Mouse (Mus musculus) gastrocnemius, postnatal 14 days (tissue): Measurements from ENCODE around the gene Vdac1. TPM values are rescaled to one million over a fixed set of nuclear protein-coding genes. Genes with fewer than 3 reads are reported as not detected.
"Not testable (repeated sequence)": the region's sequence is repeated elsewhere in the genome, so short reads cannot be mapped to it uniquely, and the experiment has no call there.

ENCODE experiments used
- DNase-seq: peaks from one replicate; pipeline ENCODE4 v3.0.0; 2021; ENCODE audit warnings: mixed read lengths
- intact Hi-C: fragments of 180-260 bp; cut with DNase I; formaldehyde crosslinking; loops from one replicate; pipeline ENCODE4 v1.15.1; 2025; ENCODE audit warnings: low total_unique reads
- total RNA-seq, 2 experiments: library from RNA; stranded (reverse); gene quantifications; 2 replicates each; pipeline ENCODE4 v1.2.3; 2021

Vdac1 gene
- total RNA-seq, 2 experiments from 2014 or later, result 1,133 to 1,268 TPM

DNA sequence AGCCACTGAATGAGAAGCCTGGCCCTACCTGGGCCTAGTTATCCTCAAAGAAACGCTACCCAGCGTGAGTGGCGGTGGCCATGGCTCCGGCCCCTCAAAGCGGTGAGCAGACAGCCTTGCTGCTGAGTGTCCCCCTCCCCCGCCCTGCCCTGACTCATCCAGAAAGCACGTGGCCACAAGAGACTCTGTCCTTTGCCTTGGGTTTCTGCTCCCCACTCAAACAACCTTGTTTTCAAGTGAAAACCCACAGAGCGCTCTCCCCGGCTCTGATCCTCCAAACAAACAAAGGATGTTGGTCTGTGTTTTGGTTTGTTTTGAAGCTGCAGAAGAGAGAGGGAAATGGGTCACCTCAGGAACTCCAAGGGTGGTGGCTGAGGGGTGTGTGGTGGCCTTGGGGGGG is 19.7 kb upstream of the Vdac1 start:
- intact Hi-C loops, result loop anchor here (5.0 kb wide), 1 partner anchor 79 kb away; no protein-coding TSS in a partner anchor
- DNase-seq, result no peak

DNA sequence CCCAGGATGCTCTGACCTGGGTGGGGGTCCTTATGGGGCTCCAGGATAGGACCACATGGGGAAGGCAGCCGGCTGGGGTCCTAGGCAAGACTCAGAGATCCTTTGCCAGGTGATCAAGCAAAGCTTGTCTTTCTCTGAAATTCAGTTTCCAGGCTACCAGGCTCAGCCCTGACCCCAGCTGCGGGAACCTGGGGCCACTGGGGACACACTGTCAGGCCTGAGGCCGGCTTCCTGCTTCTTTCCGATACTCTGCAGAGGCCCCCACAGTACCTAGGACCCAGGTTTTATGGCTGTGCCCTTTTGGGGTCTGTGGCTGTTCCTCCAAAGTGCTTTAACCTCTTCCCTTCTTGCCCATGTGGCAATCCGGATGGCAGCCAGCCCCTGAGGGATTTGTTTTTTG is 19.2 kb upstream of the Vdac1 start:
- DNase-seq, result no peak
- intact Hi-C loops, result loop anchor here (5.0 kb wide), 1 partner anchor 79 kb away; no protein-coding TSS in a partner anchor

DNA sequence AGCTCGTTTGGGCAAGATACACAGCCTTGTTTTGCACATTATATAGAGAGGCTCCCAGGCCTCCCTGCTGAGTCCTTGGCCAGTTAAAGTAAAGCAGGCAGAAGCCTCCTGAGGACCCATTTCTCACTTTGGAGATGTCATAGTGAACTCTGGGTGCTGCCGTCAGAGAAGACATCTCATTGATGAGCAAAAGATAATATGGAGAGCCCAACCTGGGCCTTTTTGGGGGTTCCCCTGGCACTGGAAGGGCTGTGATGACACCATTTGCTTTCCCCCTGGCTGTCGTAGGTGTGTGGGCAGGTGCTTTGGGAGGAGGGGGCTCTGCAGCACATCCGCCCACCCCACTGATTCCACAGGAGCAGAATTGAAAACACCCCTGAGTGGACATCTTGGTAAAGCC is 18.4 kb upstream of the Vdac1 start:
- intact Hi-C loops, result loop anchor here (2.0 to 5.0 kb wide), 2 partner anchors 43 to 80 kb away; no protein-coding TSS in a partner anchor
- DNase-seq, result no peak

DNA sequence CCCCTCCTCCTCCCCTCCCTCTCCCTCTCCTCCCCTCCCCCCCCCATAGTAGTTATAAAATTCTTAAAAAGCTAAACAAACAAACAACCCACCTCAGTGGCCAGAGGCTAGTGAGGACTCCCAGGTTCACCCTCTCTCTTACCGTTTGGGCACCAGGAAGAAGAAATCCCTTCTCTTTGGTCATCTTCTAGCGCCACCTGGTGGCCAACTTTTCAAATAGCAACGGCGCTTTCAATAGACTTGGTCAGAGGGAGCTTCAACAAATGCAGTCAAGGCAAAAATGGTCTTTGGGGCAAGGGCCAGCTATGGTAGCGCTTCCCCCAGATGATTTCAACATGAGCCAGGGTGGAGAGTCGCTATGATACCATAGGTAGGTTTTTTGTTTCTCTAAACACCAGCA is 17.5 kb upstream of the Vdac1 start:
- peak; percentile 78 for DNase-seq
- intact Hi-C loops, result loop anchor here (2.0 to 5.0 kb wide), 2 partner anchors 44 to 81 kb away; no protein-coding TSS in a partner anchor

DNA sequence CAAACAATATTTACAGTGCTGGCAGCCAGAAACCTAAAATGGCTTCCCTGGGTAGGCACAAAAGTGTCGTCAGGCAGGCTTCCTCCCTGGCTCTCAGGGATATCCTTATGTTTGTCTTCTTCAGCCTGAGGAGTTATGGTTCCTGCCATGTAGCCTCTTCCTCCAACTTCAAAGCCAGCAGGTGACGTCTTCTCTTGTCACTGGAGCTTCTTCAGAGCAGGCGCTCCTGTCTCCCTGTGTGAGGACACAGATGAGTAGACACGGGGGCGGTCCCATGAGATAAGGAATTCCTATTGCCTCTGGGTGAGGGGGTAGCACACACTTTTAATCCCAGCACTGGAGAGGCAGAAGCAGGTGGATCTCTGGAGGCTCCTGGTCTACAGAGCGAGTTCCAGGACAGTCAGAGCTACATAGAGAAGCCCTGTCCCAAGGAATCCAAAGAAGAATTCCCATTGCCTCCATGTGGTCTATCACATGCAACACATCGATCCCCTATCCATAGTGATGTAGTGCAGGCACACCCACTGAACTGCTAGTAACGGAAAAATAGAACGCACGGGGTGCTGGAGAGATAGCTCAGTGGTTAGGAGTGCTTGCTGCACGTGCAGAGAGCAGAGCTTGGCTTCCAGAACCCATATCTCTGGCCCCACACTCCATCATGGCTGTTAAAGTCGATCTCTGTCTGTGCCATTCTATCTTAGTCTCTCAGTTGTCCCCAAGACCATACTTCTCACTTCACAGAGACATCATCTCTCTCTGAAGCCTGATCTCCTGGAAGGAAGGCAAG is 15.5 kb upstream of the Vdac1 start:
- intact Hi-C loops, result loop anchor here (5.0 kb wide), 1 partner anchor 83 kb away; no protein-coding TSS in a partner anchor
- DNase-seq, result no peak

DNA sequence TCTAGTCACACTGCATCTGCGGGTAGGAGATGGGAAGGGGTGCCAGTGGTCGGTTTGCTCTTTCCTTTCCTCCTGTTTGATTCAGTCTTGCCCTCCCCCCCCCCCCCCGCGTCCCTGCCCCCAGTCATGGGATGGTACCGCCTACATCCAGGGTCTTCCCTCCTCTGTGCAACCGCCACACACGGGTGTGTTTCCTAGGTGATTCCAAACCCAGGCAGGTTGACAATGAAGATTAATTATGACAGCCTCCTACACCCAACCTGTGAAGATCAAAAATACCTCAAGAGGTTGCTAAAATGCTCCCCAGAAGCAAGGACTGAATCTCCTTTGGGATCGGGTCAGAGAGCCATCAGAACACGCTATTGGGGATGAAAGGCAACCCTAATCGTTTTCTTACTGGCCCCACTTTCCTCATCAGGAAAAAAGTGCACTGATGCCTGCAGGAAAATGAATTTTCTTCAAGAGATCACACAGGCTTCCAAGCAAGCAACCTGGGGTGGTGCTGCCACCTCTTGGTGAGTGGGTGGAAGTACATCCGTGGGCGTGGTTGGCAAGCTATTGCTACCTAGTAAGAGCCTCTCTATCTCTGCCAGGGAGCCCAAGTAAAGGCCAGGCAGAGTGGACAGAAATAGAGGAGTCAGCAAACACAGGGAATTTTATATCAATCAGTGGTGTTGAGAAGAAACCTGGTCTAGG is 14.6 kb upstream of the Vdac1 start:
- intact Hi-C loops, result no loop called here
- DNase-seq, result peak; percentile 79

DNA sequence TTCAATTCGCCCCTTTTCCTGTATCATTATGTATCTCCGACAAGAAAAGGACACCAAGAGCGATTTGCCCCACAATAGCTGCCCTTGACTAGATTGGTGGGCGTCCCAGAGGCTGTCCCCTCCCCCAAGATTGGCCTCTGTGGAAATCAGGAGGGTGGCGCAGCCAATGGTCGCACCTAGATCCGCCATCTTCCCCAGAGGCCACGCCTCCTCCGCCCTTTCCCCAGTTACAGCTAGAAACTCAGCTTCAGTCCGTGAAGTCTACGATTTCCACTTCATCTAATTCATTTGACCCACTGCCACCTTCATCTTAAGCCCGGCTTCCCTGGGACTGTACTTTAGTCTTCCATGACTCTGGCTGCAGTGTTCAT is 14.0 kb upstream of the Vdac1 start:
- DNase-seq, result no peak
- intact Hi-C loops, result no loop called here

DNA sequence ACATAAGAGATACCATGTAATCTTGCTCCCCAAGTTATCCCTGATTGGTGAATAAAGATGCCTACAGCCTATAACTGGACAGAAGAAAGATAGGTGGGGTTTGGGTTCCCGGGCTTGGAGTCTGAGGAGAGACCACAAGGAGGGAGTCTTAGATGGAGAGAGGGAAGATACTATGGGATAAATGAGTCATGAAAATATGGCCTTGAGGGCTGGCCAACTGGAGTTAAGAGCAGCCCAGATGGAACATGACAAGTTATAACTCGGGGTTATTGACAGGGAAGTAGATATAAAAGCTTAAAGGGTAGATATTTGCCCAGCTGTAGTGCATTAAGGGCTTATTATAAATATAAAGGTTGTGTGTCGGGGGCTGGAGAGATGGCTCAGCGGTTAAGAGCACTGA is 12.5 kb upstream of the Vdac1 start:
- intact Hi-C loops, result no loop called here
- no peak for DNase-seq

DNA sequence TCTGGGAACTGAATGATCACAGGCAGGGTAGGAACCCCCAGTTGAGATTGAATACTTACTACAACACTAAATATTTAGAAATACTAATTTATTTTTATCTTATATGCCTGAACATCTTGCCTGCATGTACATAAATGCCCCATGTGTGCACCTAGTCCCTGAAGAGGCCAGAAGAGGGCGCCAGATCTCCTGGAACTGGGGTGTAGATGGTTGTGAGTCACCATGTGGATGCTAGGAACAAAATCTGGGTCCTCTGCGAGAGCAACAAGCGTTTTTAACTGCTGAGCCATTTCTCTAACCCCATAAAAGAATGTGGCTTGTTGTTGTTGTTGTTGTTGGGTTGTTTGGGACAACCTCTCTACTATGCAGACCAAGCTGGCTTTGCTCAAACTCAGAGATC is 11.9 kb upstream of the Vdac1 start:
- no peak for DNase-seq
- intact Hi-C loops, result no loop called here

DNA sequence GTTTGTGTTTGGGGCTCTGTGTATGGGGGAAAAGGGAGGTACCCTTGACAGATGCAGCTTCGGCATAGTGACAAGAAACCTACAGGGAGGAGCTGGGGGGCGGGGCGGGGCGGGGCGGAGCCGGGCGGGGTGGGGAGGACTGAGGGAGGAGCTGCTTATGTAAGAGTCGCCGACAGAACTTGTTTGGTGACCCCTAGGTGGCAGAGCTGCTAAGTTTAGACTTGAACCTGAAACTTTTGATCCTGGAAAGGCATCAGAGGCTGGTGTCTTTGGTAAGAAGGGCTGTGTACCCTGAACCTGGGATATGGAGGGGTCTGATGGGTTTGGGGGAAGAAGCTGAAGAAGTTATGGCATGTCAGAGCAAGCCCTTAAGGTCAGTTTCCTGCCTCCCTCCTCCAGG is 9.7 kb upstream of the Vdac1 start:
- no peak for DNase-seq
- intact Hi-C loops, result no loop called here

DNA sequence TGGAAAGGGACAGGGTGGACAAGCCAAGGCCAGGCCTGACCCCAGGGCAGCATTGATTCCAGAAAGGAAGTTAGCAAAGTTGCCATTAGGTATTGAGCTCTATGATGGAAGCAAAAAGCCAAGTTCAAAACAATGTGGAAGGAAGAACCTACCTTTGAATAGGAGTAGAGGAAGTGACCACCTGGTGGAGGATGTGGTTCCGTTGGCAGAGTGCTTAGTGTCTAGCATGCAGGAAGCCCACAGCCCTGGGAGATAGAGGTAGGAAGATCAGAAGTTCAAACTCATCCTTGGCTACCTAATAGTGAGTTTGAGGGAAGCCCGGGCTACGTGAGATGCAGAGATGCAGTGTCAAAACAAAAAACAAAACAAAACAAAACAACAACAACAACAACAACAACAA is 8.4 kb upstream of the Vdac1 start:
- intact Hi-C loops, result no loop called here

DNA sequence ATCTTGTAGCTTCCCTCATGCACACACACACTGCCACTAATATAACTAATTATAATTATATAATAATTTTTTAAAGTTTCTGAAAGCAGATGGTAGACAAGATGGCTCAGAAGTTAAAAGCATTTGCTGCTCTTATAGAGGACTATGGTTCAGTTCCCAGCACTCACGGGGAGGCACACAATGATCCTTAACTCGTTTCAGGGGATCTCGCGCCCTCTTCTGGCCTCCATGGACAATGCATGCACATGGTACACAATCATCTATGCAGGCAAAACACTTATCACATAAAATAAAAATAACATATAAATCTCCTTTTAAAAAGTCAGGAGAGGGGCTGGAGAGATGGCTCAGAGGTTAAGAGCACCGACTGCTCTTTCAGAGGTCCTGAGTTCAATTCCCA is 6.0 kb upstream of the Vdac1 start:
- intact Hi-C loops, result no loop called here
- DNase-seq, result no peak

More for the DNA sequence above, 8.4 kb upstream of the Vdac1 start:
- no peak for DNase-seq

DNA sequence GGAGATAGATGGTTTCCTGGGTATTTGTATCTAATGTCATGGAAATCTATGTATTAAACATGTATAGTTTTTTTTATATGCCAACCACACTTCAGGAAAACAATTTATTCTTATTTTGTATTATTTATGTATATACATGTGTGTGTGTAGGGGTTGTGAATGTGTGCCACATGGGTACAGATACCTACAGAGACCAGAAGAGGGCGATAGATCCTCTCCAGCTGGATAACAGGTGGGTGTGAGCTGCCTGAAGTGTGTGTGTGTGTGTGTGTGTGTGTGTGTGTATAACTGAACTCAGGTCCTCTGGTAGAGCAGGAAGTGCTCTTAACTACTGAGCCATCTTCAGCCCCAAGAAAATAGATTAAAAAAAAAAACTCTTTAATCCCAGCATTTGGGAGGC is 5.1 kb upstream of the Vdac1 start:
- intact Hi-C loops, result no loop called here
- no peak for DNase-seq

DNA sequence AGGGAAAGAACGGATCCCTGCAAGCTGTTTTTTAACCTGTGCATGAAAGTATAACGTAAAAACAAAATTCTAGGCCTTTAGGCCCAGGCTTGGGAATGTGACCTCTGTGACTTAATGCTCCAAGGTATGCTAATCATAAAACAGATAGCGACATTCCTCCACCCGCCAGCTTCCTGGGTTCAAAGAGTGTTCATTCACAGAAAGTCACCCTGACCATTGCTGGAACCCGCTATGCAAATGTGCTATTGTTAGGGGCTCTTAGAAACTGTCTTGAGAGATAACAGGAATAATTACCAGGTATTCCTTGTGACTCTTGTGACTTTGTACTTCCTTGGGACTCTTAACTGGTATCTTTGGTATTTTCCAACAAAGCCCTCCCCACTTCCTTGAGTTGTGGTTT is 3.6 kb upstream of the Vdac1 start:
- intact Hi-C loops, DNase-seq: not testable (repeated sequence)

DNA sequence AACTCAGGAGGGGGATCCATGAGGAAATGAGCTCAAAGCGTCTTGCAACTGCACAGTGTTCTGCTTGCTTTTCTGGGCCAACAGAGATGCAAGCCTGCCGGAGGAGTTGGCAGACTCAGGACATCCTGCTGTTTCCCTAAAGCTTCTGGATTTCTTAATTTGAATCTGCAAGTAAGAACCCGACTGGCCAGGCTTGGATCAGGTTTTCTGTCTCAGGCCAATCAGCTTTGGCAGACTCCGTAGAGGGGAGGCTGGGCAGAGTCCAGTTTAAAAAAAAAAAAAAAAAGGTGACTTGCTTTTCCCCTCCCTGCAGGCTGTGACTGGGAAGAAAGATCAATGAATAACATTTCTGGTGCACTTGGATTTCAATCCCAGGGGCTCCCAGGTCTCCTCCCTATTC is 2.1 kb upstream of the Vdac1 start:
- DNase-seq, result peak; percentile 36
- intact Hi-C loops, result no loop called here

DNA sequence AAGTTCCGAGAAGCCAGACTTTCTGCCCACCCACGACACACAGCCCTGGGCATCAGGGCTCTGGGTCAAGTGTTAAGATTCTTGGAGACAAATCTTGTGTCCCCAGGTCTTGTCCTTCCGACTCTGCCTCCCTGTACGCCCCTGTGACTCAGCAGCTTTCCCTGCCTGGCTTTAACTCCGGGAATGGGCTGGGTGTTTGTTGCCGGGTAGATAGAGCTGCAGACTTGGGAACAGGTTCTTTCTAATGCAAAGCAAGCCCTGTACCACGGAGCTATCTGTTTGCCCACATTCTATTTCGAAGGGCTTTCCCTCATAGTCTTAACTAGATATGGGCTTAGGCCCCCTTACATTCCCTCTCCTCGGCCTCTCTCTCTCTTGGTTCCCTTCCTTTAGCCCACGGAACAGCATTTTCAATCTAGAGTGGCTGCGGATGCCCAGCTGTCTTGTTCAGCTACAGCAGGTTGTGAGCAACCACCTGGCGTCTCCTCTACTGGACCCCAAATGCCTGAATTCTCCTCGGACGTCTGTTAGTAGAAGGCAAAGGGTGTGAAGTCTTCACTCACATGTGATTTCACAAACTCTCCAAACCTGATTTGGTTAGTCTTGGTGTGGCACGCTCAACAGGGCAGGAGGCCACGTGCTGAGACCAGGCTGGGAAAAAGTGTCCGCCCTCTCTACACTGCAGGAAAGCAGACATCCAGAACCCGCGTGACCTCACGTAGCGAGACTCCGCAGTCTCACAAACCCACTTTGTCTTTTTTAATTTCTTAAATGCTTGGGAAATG is 782 bp upstream of the Vdac1 start:
- intact Hi-C loops, result no loop called here
- peak; percentile 40 for DNase-seq

DNA sequence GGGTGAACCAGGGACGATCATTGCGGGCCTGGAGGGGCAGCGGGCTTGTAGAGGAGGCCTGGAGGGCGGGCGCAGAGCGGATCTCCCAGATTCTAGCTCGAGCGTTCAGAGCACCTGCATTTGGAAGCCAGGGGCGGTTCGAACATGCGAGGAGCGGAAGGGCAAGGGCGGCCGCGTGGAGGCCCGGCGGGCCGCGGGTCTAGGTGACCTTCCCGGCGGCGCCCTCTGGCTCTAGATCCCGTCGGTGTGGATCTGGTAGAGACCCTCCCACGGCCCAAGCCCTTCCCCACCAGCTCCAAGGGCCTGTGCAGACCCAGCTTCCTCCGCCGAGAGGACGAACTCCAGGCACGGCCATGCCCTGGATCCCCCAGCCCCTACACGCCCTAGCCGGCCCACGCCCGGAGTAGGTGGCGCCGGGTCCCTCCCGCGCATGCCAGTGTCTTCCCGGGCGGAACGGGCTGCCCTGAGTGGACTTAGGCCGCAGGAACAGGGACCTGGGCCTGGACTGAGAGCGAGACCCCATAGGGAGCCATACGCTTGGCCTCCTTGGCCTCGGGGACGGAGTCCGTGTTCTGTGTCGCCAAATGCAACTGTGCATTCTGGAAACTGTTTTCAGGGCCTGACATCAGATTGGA is 744 bp downstream of the Vdac1 start:
- intact Hi-C loops, result no loop called here
- peak; percentile 53 for DNase-seq

DNA sequence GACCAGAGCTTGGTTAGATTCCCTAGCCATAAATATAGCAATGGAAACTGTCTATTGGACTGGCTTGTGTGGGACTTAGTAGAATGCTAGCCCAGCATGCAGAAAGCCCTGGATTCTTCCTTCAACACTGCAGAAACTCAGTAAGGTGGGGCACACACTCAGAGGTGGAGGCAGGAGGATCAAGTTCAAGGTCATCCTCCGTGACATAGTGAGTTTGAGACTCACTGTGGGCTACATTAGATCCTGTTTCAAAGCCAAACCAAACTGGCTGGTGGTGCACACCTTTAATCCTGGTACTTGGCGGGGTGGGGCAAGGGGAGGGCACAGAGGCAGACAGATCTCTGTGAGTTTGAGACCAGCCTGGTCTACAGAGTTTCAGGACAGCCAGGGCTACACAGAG is 3.7 kb downstream of the Vdac1 start:
- no peak for DNase-seq
- intact Hi-C loops, result no loop called here

DNA sequence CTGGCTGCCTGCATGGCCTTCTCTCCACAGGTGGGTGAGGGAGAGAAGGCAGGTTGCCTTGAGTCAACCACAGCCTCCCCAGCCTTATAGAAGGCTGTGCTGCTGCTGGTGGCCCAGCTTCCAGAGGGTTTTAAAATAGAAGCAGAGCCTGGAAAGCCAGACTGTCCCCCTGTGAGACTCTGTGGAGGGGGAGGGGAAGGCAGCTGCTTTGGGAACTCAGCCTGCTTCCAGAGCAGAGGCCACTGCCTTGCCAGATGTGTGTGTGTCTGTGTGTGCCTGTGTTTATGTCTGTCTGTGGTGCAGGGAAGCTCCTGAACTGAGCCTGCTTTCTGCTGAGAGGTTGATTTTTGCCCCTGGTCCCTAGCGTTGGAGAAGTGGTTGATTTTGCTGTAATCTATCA is 4.5 kb downstream of the Vdac1 start:
- peak; percentile 83 for DNase-seq
- intact Hi-C loops, result no loop called here

DNA sequence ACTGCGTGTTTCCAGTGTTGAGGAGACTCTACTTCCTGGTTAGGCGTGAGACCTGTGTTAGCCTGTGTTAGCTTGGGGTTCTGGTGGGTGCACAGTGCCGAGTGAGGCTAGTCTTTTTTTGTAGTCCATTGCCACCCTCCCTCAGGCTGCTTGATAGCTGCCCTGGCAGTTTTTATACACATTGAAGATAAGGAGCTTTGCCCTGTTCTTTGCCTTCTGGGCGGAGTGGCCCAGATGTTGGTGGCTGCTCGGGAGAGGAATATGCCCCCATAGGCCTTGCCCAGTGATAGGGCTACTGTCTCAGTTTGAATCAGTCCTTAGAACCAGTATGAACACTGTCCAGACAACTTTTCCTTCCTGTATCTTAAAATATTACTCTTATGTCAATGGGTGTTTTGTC is 5.7 kb downstream of the Vdac1 start:
- intact Hi-C loops, result no loop called here

More for the DNA sequence above, 5.7 kb downstream of the Vdac1 start:
- no peak for DNase-seq
